ENCODE assay signal across 8 mouse cellular contexts in the genomic region with DNA sequence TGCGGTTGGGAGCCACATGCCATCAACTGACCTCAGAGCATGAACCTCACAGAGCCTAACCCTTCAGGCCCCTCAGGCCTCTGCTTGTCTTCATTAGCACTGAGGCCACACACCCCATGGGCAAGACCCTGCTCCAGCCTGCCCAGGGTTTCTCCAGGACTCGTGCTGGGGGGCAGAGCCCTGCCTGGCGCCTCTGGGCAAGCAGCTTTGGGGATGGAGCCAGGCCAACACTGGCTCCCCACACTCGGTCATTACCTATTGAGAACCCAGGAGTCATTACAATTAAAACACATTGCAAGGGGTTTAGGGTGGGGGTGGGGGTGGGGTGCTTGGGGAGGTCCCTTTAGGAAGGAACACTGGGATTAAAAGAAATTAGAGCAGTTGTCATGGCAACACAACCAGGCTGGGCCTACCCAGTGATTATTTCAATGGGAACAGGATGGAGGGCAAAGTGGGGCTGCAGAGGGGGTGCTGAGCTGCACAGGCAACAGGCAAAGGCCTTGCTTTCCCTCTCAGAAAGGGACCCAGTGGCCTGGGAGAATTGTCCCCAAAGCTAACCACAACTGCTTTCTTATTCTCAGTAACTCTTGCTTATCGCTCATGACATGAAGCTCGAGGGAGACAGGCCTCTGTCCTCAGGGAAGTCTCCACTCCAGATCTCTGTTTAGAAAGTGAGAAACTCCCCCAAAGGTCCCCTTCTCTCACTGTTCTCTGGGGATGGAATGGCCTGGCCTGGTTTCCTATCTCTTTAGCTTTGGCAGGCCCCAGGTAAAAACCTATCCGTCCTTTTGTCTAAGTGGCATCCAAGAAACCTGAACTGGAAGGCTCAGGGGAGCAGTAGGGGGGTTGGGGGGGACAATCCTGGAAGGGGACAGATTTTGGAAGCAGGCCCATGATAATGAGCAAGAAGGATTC.
A peak's percentile ranks its signal among the peaks of the same experiment; 100 is the strongest.
DNase-seq lines count a peak whose midpoint lies in the region; ATAC-seq and TF ChIP-seq lines count a peak whose summit lies in the region.
"Had no signal": no experiment of that assay in that cellular context is flagged by ENCODE, and none has a peak within 500 bp of the region (broad histone marks: within the 10 kb centered on the region; RNA-seq: fewer than 3 reads in every experiment).

No protein-coding gene starts in this region.

- peak; percentile 67 for DNase-seq in embryonic facial prominence, embryonic 11.5 days (ENCODE audit: low spot score)
- peak; percentile 79 for DNase-seq in forebrain, postnatal 0 days
- DNase-seq in left cerebral cortex, postnatal 14 days (ENCODE audit: low spot score in 2 of 2): peak; percentile 41 to 62
- peak; percentile 62 for DNase-seq in retina, postnatal 1 day
- DNase-seq in gastrocnemius, adult 8-10 months (ENCODE audit: low spot score in 2 of 2): no peak
- DNase-seq in thymus, adult 18-20 months: no peak
- no peak for DNase-seq in cerebellum, adult 18-20 months

- no peak overlapping the region for H3K4me2 ChIP-seq in embryonic facial prominence, embryonic 11.5 days (ENCODE audit: low read depth, low read length)
- no peak overlapping the region for H3K4me2 ChIP-seq in forebrain, postnatal 0 days (ENCODE audit: low read depth)

- no peak for TF ChIP-seq CTCF in forebrain, postnatal 0 days (IDR thresholded peaks at IDR 0.05; ENCODE audit: low read depth)

- ATAC-seq in embryonic facial prominence, embryonic 11.5 days (replicated peaks; ENCODE audit: insufficient number of reproducible peaks, low FRiP score, low TSS enrichment, low read depth): peak; percentile 45; the same call in 1 of the 2 replicates
- ATAC-seq in forebrain, postnatal 0 days: peak; percentile 84

- peaks cover 17% of the 10 kb centered on the region for H3K4me1 ChIP-seq in embryonic facial prominence, embryonic 11.5 days (ENCODE audit: control insufficient read depth, insufficient read depth, low read length)
- peaks cover 24% of the 10 kb centered on the region for H3K4me1 ChIP-seq in forebrain, postnatal 0 days (ENCODE audit: insufficient read depth)

- no peaks in the 10 kb centered on the region for H3K27me3 ChIP-seq in embryonic facial prominence, embryonic 11.5 days (ENCODE audit: control insufficient read depth, insufficient read depth, low read length)
- no peaks in the 10 kb centered on the region for H3K27me3 ChIP-seq in forebrain, postnatal 0 days (ENCODE audit: insufficient read depth, low read length)

- H3K36me3 ChIP-seq in embryonic facial prominence, embryonic 11.5 days (replicated peaks; ENCODE audit: control insufficient read depth, insufficient read depth, low read depth, low read length): no peaks in the 10 kb centered on the region
- no peaks in the 10 kb centered on the region for H3K36me3 ChIP-seq in forebrain, postnatal 0 days (ENCODE audit: insufficient read depth)

- H3K9me3 ChIP-seq in embryonic facial prominence, embryonic 11.5 days (replicated peaks; ENCODE audit: control insufficient read depth, low read length): no peaks in the 10 kb centered on the region
- H3K9me3 ChIP-seq in forebrain, postnatal 0 days (ENCODE audit: low read length): no peaks in the 10 kb centered on the region

- no peak overlapping the region for H3K9ac ChIP-seq in embryonic facial prominence, embryonic 11.5 days (replicated peaks; ENCODE audit: low read length)
- H3K9ac ChIP-seq in forebrain, postnatal 0 days: no peak overlapping the region
- H3K9ac ChIP-seq: liver, embryonic 14.5 days had no signal

- intact Hi-C loops in left cerebral cortex, postnatal 14 days (cut with DNase I): no loop called here

- H3K4me3 ChIP-seq in embryonic facial prominence, embryonic 11.5 days (ENCODE audit: low read depth, low read length): no peak overlapping the region
- no peak overlapping the region for H3K4me3 ChIP-seq in forebrain, postnatal 0 days (ENCODE audit: low read depth, low read length)

- H3K27ac ChIP-seq in embryonic facial prominence, embryonic 11.5 days (replicated peaks; ENCODE audit: low read depth, low read length): 0 out of 2 replicates have a peak overlapping the region, but pooled peaks have one; percentile 16
- peak overlapping the region; percentile 57 for H3K27ac ChIP-seq in forebrain, postnatal 0 days (ENCODE audit: low read depth, low read length)
- H3K27ac ChIP-seq: liver, embryonic 14.5 days had no signal

- 26% methylated on average over 7 of the region's 7 CpGs for WGBS in embryonic facial prominence, embryonic 11.5 days
- 16% methylated on average over 7 of the region's 7 CpGs for WGBS in forebrain, postnatal 0 days

Comparison
In these comparisons a context has a peak if more than half of its experiments do, and no peak if none do; other contexts are left out.
1. DNase-seq: peak in embryonic facial prominence, embryonic 11.5 days (single experiment), forebrain, postnatal 0 days (single experiment), left cerebral cortex, postnatal 14 days (2 of 2) and retina, postnatal 1 day (single experiment); none in gastrocnemius, adult 8-10 months (0 of 2), thymus, adult 18-20 months (0 of 2) and cerebellum, adult 18-20 months (0 of 2).